Mouse (Mus musculus) lung, embryonic 14.5 days (tissue): ENCODE measurements around the gene Ncapd3. TPM values are rescaled to one million over a fixed set of nuclear protein-coding genes. Genes with fewer than 3 reads are reported as not detected.

ENCODE experiments used
- ATAC-seq: fragments of 200-750 bp; cut with Nextera tagmentation; 2 replicates; pipeline ENCODE4 v1.8.0; 2017; ENCODE audit warnings: mild to moderate bottlenecking, moderate TSS enrichment, moderate library complexity; ENCODE audit not compliant: insufficient read depth
- DNase-seq: peaks from one replicate; pipeline ENCODE4 v3.0.0-alpha.2; 2015
- H3K27ac ChIP-seq: fragments of 300-500 bp; sonication (generic); 2 replicates; pipeline ENCODE4 v1.5.1; 2014; ENCODE audit warnings: low read depth, mild to moderate bottlenecking, moderate library complexity
- H3K27me3 ChIP-seq: fragments of 300-500 bp; sonication (generic); 2 replicates; pipeline ENCODE4 v1.6.1; 2014; ENCODE audit warnings: low read length, control low read depth; ENCODE audit not compliant: insufficient read depth
- H3K36me3 ChIP-seq: fragments of 300-500 bp; sonication (generic); 2 replicates; pipeline ENCODE4 v1.6.1; 2014; ENCODE audit warnings: control low read depth; ENCODE audit not compliant: insufficient read depth
- H3K4me1 ChIP-seq: fragments of 300-500 bp; sonication (generic); 2 replicates; pipeline ENCODE4 v1.6.1; 2014; ENCODE audit warnings: antibody characterized with exemption, control low read depth; ENCODE audit not compliant: insufficient read depth
- H3K4me2 ChIP-seq: fragments of 300-500 bp; sonication (generic); 2 replicates; pipeline ENCODE4 v1.6.1; 2014; ENCODE audit warnings: mild to moderate bottlenecking
- H3K4me3 ChIP-seq: fragments of 300-500 bp; sonication (generic); 2 replicates; pipeline ENCODE4 v1.5.1; 2014; ENCODE audit warnings: low read depth, low read length
- H3K9ac ChIP-seq: fragments of 300-500 bp; sonication (generic); 2 replicates; pipeline ENCODE4 v1.6.1; 2014
- H3K9me3 ChIP-seq: fragments of 300-500 bp; sonication (generic); 2 replicates; pipeline ENCODE4 v1.6.1; 2016; ENCODE audit warnings: low read depth, low read length, control low read depth
- CTCF ChIP-seq: IDR thresholded peaks from 2 replicates; pipeline ENCODE4 v1.5.1; 2016; ENCODE audit warnings: antibody characterized with exemption, low read depth
- WGBS: fragments of 180-500 bp; shearing (Covaris S2); extraction: QIAGEN DNeasy Blood & Tissue Kit; methylation state at CpG from one replicate; pipeline ENCODE4 v1.1.7; 2014; 5-methylcytosine and 5-hydroxymethylcytosine counted together
- polyA plus RNA-seq: library from polyadenylated mRNA; unstranded; fragments of >200 nt; fragmentation: Nextera tagmentation; extraction: Ambion mirVana; gene quantifications from 2 replicates; pipeline ENCODE4 v1.2.1, GENCODE M21; 2014

The Ncapd3 gene
- polyA plus RNA-seq, 1 experiment from 2014 or later = 44.1 TPM

GRCm38 (mm10) chr9:27009231-27009630, 20.7 kb upstream of the Ncapd3 start:
- DNase-seq = no peak
- WGBS = 77% methylated on average over 5 of the region's 5 CpGs

GRCm38 (mm10) chr9:27011572-27011971, 18.4 kb upstream of the Ncapd3 start:
- H3K4me2 ChIP-seq = no peak overlapping the region
- DNase-seq = no peak
- no peaks in the 10 kb centered on the region for H3K4me1 ChIP-seq
- H3K27ac ChIP-seq = no peak overlapping the region
- 78% methylated on average over 4 of the region's 4 CpGs for WGBS
- no peak for TF ChIP-seq CTCF
- peaks cover 95% of the 10 kb centered on the region for H3K36me3 ChIP-seq
- ATAC-seq = no peak
- H3K4me3 ChIP-seq = no peak overlapping the region
- no peaks in the 10 kb centered on the region for H3K9me3 ChIP-seq
- H3K9ac ChIP-seq = no peak overlapping the region
- H3K27me3 ChIP-seq = no peaks in the 10 kb centered on the region

More at GRCm38 (mm10) chr9:27009231-27009630, 20.7 kb upstream of the Ncapd3 start:
- no peak for TF ChIP-seq CTCF
- H3K27me3 ChIP-seq = no peaks in the 10 kb centered on the region
- H3K9ac ChIP-seq = no peak overlapping the region
- H3K36me3 ChIP-seq = peaks cover 95% of the 10 kb centered on the region
- no peak for ATAC-seq
- no peak overlapping the region for H3K4me2 ChIP-seq
- H3K4me3 ChIP-seq = no peak overlapping the region
- H3K27ac ChIP-seq = no peak overlapping the region
- no peaks in the 10 kb centered on the region for H3K9me3 ChIP-seq
- H3K4me1 ChIP-seq = no peaks in the 10 kb centered on the region

- no peak overlapping the region for H3K27ac ChIP-seq
- H3K9me3 ChIP-seq = no peaks in the 10 kb centered on the region
- ATAC-seq (no peak), DNase-seq (no peak)
- H3K4me1 ChIP-seq = no peaks in the 10 kb centered on the region
- TF ChIP-seq CTCF = no peak
- H3K9ac ChIP-seq = no peak overlapping the region
- H3K36me3 ChIP-seq = peaks cover 57% of the 10 kb centered on the region
- H3K4me3 ChIP-seq = no peak overlapping the region
- 94% methylated on average over 10 of the region's 10 CpGs for WGBS
- H3K27me3 ChIP-seq = no peaks in the 10 kb centered on the region
- no peak overlapping the region for H3K4me2 ChIP-seq
Observed at GRCm38 (mm10) chr9:27018961-27019360, 11.0 kb upstream of the Ncapd3 start.

- H3K27me3 ChIP-seq = no peaks in the 10 kb centered on the region
- H3K4me1 ChIP-seq = peaks cover 9% of the 10 kb centered on the region
- no peak overlapping the region for H3K9ac ChIP-seq
- no peak for ATAC-seq
- DNase-seq = no peak
- peaks cover 31% of the 10 kb centered on the region for H3K36me3 ChIP-seq
- no peak overlapping the region for H3K4me3 ChIP-seq
- TF ChIP-seq CTCF = no peak
- H3K27ac ChIP-seq = no peak overlapping the region
- H3K9me3 ChIP-seq = no peaks in the 10 kb centered on the region
- 77% methylated on average over 4 of the region's 4 CpGs for WGBS
- H3K4me2 ChIP-seq = no peak overlapping the region
Observed at GRCm38 (mm10) chr9:27023681-27024080, 6.3 kb upstream of the Ncapd3 start.

- no peaks in the 10 kb centered on the region for H3K9me3 ChIP-seq
- H3K27ac ChIP-seq = no peak overlapping the region
- no peak for TF ChIP-seq CTCF
Observed at GRCm38 (mm10) chr9:27026708-27027107, 3.3 kb upstream of the Ncapd3 start.

GRCm38 (mm10) chr9:27029022-27029827, 750 bp upstream of the Ncapd3 start:
- ATAC-seq = peak; percentile 39
- Histone ChIP-seq H3K4me2 (peak overlapping the region; percentile 92), H3K4me1 (peaks cover 9% of the 10 kb centered on the region), H3K27me3 (no peaks in the 10 kb centered on the region), H3K36me3 (peaks cover 11% of the 10 kb centered on the region; the same call in 1 of the 2 replicates), H3K9ac (peak overlapping the region; percentile 90), H3K9me3 (no peaks in the 10 kb centered on the region), H3K4me3 (peak overlapping the region; percentile 92), H3K27ac (peak overlapping the region; percentile 89)
- WGBS = under 1% methylated on average over 52 of the region's 52 CpGs
- peak; percentile 47 for DNase-seq
- no peak; the same call in 1 of the 2 replicates for TF ChIP-seq CTCF

More at GRCm38 (mm10) chr9:27026708-27027107, 3.3 kb upstream of the Ncapd3 start:
- Histone ChIP-seq H3K27me3 (no peaks in the 10 kb centered on the region), H3K9ac (no peak overlapping the region), H3K36me3 (peaks cover 21% of the 10 kb centered on the region), H3K4me3 (no peak overlapping the region), H3K4me1 (peaks cover 9% of the 10 kb centered on the region), H3K4me2 (no peak overlapping the region; the same call in 1 of the 2 replicates)
- 65% methylated on average over 1 of the region's 1 CpGs for WGBS
- DNase-seq (no peak), ATAC-seq (no peak)

- peak overlapping the region; percentile 92 for H3K4me2 ChIP-seq
- peaks cover 7% of the 10 kb centered on the region; the same call in 1 of the 2 replicates for H3K36me3 ChIP-seq
- under 1% methylated on average over 17 of the region's 17 CpGs for WGBS
- no peaks in the 10 kb centered on the region for H3K27me3 ChIP-seq
- DNase-seq (no peak), ATAC-seq (peak; percentile 39; the same call in 1 of the 2 replicates)
- no peak for TF ChIP-seq CTCF
- H3K4me3 ChIP-seq = peak overlapping the region; percentile 92
- H3K9me3 ChIP-seq = no peaks in the 10 kb centered on the region
- peak overlapping the region; percentile 77 for H3K9ac ChIP-seq
- peaks cover 9% of the 10 kb centered on the region for H3K4me1 ChIP-seq
- peak overlapping the region; percentile 52 for H3K27ac ChIP-seq
Observed at GRCm38 (mm10) chr9:27030763-27031100, 757 bp downstream of the Ncapd3 start.
